Mouse (Mus musculus): ENCODE results near the gene Pcdh15.

Pcdh15 gene

GRCm38 (mm10) chr10:73098966-73099845 is at the start of gene Pcdh15:
TSS of gene Pcdh15 (plus strand) at chr10:73099342.
- no peak for DNase-seq (ENCODE audit: low spot score)

- DNase-seq (ENCODE audit: low spot score): no peak
Observed at GRCm38 (mm10) chr10:73052074-73052473, 47.1 kb upstream of the Pcdh15 start.

- no peak for DNase-seq (ENCODE audit: low spot score)
Observed at GRCm38 (mm10) chr10:73059726-73060230, 39.4 kb upstream of the Pcdh15 start.

GRCm38 (mm10) chr10:73086703-73087102 is 12.4 kb upstream of the Pcdh15 start:
- DNase-seq (ENCODE audit: low spot score): no peak

GRCm38 (mm10) chr10:73096531-73097135 is 2.5 kb upstream of the Pcdh15 start:
- DNase-seq (ENCODE audit: low spot score): no peak

GRCm38 (mm10) chr10:73097176-73097575 is 2.0 kb upstream of the Pcdh15 start:
- no peak for DNase-seq (ENCODE audit: low spot score)

GRCm38 (mm10) chr10:73097979-73098378 is 1.2 kb upstream of the Pcdh15 start:
- no peak for DNase-seq (ENCODE audit: low spot score)

- no peak for DNase-seq (ENCODE audit: low spot score)
Observed at GRCm38 (mm10) chr10:73099846-73100241, 702 bp downstream of the Pcdh15 start.

GRCm38 (mm10) chr10:73103383-73103994 is 4.3 kb downstream of the Pcdh15 start:
- no peak for DNase-seq (ENCODE audit: low spot score)

- no peak for DNase-seq (ENCODE audit: low spot score)
Observed at GRCm38 (mm10) chr10:73105893-73106292, 6.8 kb downstream of the Pcdh15 start.

- DNase-seq (ENCODE audit: low spot score): no peak
Observed at GRCm38 (mm10) chr10:73137985-73138384, 38.8 kb downstream of the Pcdh15 start.

GRCm38 (mm10) chr10:73147543-73147942 is 48.4 kb downstream of the Pcdh15 start:
- DNase-seq (ENCODE audit: low spot score): no peak

GRCm38 (mm10) chr10:73147978-73148377 is 48.8 kb downstream of the Pcdh15 start:
- DNase-seq (ENCODE audit: low spot score): no peak

GRCm38 (mm10) chr10:73154544-73154943 is 55.4 kb downstream of the Pcdh15 start:
- no peak for DNase-seq (ENCODE audit: low spot score)

GRCm38 (mm10) chr10:73161757-73162156 is 62.6 kb downstream of the Pcdh15 start:
- no peak for DNase-seq (ENCODE audit: low spot score)

- DNase-seq (ENCODE audit: low spot score): no peak
Observed at GRCm38 (mm10) chr10:73216001-73216400, 116.9 kb downstream of the Pcdh15 start.

GRCm38 (mm10) chr10:73242294-73242693 is 143.2 kb downstream of the Pcdh15 start:
- DNase-seq (ENCODE audit: low spot score): no peak

GRCm38 (mm10) chr10:73280438-73280837 is 181.3 kb downstream of the Pcdh15 start:
- DNase-seq (ENCODE audit: low spot score): no peak

- DNase-seq (ENCODE audit: low spot score): no peak
Observed at GRCm38 (mm10) chr10:73296456-73296855, 197.3 kb downstream of the Pcdh15 start.

- DNase-seq (ENCODE audit: low spot score): no peak
Observed at GRCm38 (mm10) chr10:73301951-73302350, 202.8 kb downstream of the Pcdh15 start.

- DNase-seq (ENCODE audit: low spot score): no peak
Observed at GRCm38 (mm10) chr10:73306677-73307076, 207.5 kb downstream of the Pcdh15 start.

- DNase-seq (ENCODE audit: low spot score): no peak
Observed at GRCm38 (mm10) chr10:73326861-73327260, 227.7 kb downstream of the Pcdh15 start.

GRCm38 (mm10) chr10:73333426-73333825 is 234.3 kb downstream of the Pcdh15 start:
- no peak for DNase-seq (ENCODE audit: low spot score)
